Mouse (Mus musculus) forebrain, embryonic 13.5 days (tissue): ENCODE data around the gene Gm21876. TPM values are rescaled to one million over a fixed set of nuclear protein-coding genes. Genes with fewer than 3 reads are reported as not detected.
"Not testable (repeated sequence)": the region's sequence is repeated elsewhere in the genome, so short reads cannot be mapped to it uniquely, and the experiment has no call there.

ENCODE experiments used
- ATAC-seq: fragments of 200-750 bp; cut with Nextera tagmentation; 2 replicates; pipeline ENCODE4 v1.8.0; 2017
- H3K27ac ChIP-seq: fragments of 300-500 bp; sonication (generic); 2 replicates; pipeline ENCODE4 v1.5.1; 2015; ENCODE audit warnings: inconsistent platforms, mild to moderate bottlenecking, moderate library complexity
- H3K27me3 ChIP-seq: fragments of 300-500 bp; sonication (generic); 2 replicates; pipeline ENCODE4 v1.6.1; 2015; ENCODE audit warnings: mild to moderate bottlenecking, inconsistent platforms
- H3K36me3 ChIP-seq: fragments of 300-500 bp; sonication (generic); 2 replicates; pipeline ENCODE4 v1.6.1; 2015; ENCODE audit warnings: mild to moderate bottlenecking, inconsistent platforms; ENCODE audit not compliant: poor library complexity, severe bottlenecking
- H3K4me1 ChIP-seq: fragments of 300-500 bp; sonication (generic); 2 replicates; pipeline ENCODE4 v1.6.1; 2015; ENCODE audit warnings: inconsistent platforms
- H3K4me2 ChIP-seq: fragments of 300-500 bp; sonication (generic); 2 replicates; pipeline ENCODE4 v1.6.1; 2015; ENCODE audit warnings: inconsistent platforms, mild to moderate bottlenecking, moderate library complexity
- H3K4me3 ChIP-seq: fragments of 300-500 bp; sonication (generic); 2 replicates; pipeline ENCODE4 v1.5.1; 2015; ENCODE audit warnings: mild to moderate bottlenecking, inconsistent platforms
- H3K9ac ChIP-seq: fragments of 300-500 bp; sonication (generic); 2 replicates; pipeline ENCODE4 v1.6.1; 2015; ENCODE audit warnings: mild to moderate bottlenecking, inconsistent platforms
- H3K9me3 ChIP-seq: fragments of 300-500 bp; sonication (generic); replicated peaks from 2 replicates; pipeline ENCODE4 v1.6.1; 2016; ENCODE audit warnings: inconsistent platforms
- WGBS: fragments of 180-500 bp; shearing (Covaris S2); methylation state at CpG from one replicate; pipeline ENCODE4 v1.1.7; 2015; 5-methylcytosine and 5-hydroxymethylcytosine counted together
- polyA plus RNA-seq: library from polyadenylated mRNA; unstranded; fragments of >200 nt; fragmentation: Nextera tagmentation; extraction: Ambion mirVana; gene quantifications from 2 replicates; pipeline ENCODE4 v1.2.1, GENCODE M21; 2015

Gene Gm21876
- not detected in 2 replicates for polyA plus RNA-seq

DNA sequence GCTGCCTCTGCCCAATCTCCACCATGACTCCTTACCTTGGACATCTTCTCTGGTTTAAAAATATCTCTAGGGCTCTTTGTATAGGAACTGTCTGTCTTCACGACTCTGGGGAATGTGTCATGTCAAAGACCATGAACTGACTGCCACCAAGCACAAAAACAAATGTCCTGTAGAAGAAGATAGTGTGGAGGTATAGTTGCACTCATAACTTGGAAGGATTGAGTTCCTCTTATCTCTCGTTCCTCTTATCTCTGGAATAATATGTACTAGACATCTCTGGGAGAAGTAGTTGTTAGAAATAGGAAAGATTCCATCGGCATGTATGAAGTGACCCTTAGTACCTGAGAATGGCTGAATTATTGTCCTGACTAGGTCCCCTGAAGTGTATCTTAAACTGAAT is at the start of gene Gm21876:
TSS of gene Gm21876 (minus strand) at position 101 of the 400 bp plus-strand sequence.
- H3K4me1 ChIP-seq = no peaks in the 10 kb centered on the region
- ATAC-seq = no peak
- 79% methylated on average over 3 of the region's 3 CpGs for WGBS
- no peak within 1 kb of the TSS for H3K9ac ChIP-seq
- H3K27me3 ChIP-seq = no peaks in the 10 kb centered on the region
- H3K4me2 ChIP-seq = no peak within 1 kb of the TSS
- H3K9me3 ChIP-seq = no peaks in the 10 kb centered on the region
- H3K36me3 ChIP-seq = no peaks in the 10 kb centered on the region
- no peak within 1 kb of the TSS for H3K27ac ChIP-seq
- no peak within 1 kb of the TSS for H3K4me3 ChIP-seq

DNA sequence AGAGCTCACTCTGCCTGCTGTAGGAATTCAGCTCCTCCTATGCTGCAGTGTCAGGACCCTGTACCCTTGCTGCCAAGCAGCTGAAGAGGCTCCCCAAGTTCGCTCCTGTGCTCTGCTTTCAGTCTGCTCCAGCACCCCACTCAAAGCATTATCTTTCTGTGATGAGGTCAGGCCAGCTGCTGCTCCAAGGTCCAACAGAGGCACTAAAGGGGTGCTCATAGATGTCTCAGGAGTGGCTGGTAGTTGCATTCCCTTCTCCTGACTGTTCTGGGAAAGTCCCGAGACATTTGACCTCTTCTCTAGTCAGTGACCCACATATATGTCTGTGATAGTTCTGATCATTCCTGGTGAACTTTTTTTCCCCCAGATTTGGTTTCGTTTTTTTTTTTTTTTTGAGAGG is 45.0 kb upstream of the Gm21876 start:
- no peaks in the 10 kb centered on the region for H3K27me3 ChIP-seq
- WGBS = 73% methylated on average over 3 of the region's 3 CpGs
- H3K36me3 ChIP-seq = no peaks in the 10 kb centered on the region
- no peak overlapping the region for H3K4me2 ChIP-seq
- no peaks in the 10 kb centered on the region for H3K4me1 ChIP-seq
- no peak overlapping the region for H3K27ac ChIP-seq
- H3K9ac ChIP-seq = no peak overlapping the region
- H3K9me3 ChIP-seq = 0 out of 2 replicates have a peak, but pooled peaks cover 3% of the 10 kb centered on the region
- no peak for ATAC-seq
- H3K4me3 ChIP-seq = no peak overlapping the region

DNA sequence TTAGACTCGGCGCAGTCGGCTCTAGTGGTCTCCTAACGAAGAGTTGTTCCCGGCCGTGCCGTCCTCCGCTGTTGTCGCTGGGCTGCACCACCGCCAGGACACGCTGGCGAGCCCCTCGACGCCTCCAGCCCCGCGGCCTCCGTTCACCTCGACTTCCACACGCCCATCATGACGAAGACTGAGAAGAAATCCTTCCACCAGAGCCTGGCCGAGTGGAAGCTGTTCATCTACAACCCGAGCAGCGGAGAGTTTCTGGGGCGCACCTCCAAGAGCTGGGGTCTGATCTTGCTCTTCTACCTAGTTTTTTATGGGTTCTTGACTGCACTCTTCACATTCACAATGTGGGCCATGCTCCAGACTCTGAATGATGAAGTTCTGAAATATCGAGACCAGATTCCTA is 28.8 kb downstream of the Gm21876 start:
- H3K4me3 ChIP-seq, H3K27ac ChIP-seq, ATAC-seq, H3K4me2 ChIP-seq, H3K9me3 ChIP-seq, H3K36me3 ChIP-seq, H3K9ac ChIP-seq, H3K27me3 ChIP-seq, H3K4me1 ChIP-seq: not testable (repeated sequence)
- WGBS = 90% methylated on average over 25 of the region's 25 CpGs

Other genes with a start within 250 kb of the Gm21876 start
- 4.5 and 5.6 TPM in 2 replicates for gene Cfp, start 244.1 kb downstream of the Gm21876 start, polyA plus RNA-seq
- gene Elk1, start 225.0 kb downstream of the Gm21876 start, polyA plus RNA-seq = 20.0 TPM in 2 replicates
- 62.2 and 65.8 TPM in 2 replicates for gene Uxt, start 213.6 kb downstream of the Gm21876 start, polyA plus RNA-seq
- gene Zfp182, start 113.3 kb downstream of the Gm21876 start, polyA plus RNA-seq = 8.7 and 9.5 TPM in 2 replicates
- not detected in 2 replicates for gene Spaca5, start 107.2 kb downstream of the Gm21876 start, polyA plus RNA-seq
- gene Zfp300, start 86.1 kb downstream of the Gm21876 start, polyA plus RNA-seq = 3.1 and 3.2 TPM in 2 replicates
- gene Ssxa1, start 59.8 kb downstream of the Gm21876 start, polyA plus RNA-seq = not detected in 2 replicates